Mouse (Mus musculus) kidney, adult 2 months (tissue): ENCODE measurements around the gene Pdpk1. TPM values are rescaled to one million over a fixed set of nuclear protein-coding genes. Genes with fewer than 3 reads are reported as not detected.

Experiments used
- DNase-seq: peaks from one replicate; pipeline ENCODE4 v3.0.0; 2021
- H3K27ac ChIP-seq: fragments of 200-500 bp; 2 replicates; pipeline ENCODE4 v1.5.1; 2012; ENCODE audit warnings: low read depth, low read length, control low read depth, inconsistent platforms; ENCODE audit not compliant: insufficient read depth
- H3K27me3 ChIP-seq: fragments of 200-500 bp; replicated peaks from 2 replicates; pipeline ENCODE4 v1.6.1; 2012; ENCODE audit warnings: mild to moderate bottlenecking, moderate library complexity, low read length, inconsistent platforms; ENCODE audit not compliant: control insufficient read depth, insufficient read depth
- H3K36me3 ChIP-seq: fragments of 200-500 bp; 2 replicates; pipeline ENCODE4 v1.6.1; 2012; ENCODE audit warnings: mild to moderate bottlenecking, moderate library complexity, low read length, inconsistent platforms; ENCODE audit not compliant: control insufficient read depth, insufficient read depth
- H3K4me1 ChIP-seq: fragments of 200-500 bp; 2 replicates; pipeline ENCODE4 v1.6.1; 2011; ENCODE audit warnings: low read length; ENCODE audit not compliant: control insufficient read depth, insufficient read depth
- H3K4me3 ChIP-seq: fragments of 200-500 bp; 2 replicates; pipeline ENCODE4 v1.5.1; 2011; ENCODE audit warnings: mild to moderate bottlenecking, low read depth, low read length, control low read depth; ENCODE audit not compliant: insufficient read depth
- CTCF ChIP-seq: fragments of 200-500 bp; conservative IDR thresholded peaks from 2 replicates; pipeline ENCODE4 v1.5.1; 2011; ENCODE audit warnings: low read depth, mild to moderate bottlenecking, control low read depth, low read length, moderate library complexity, mixed read lengths; ENCODE audit not compliant: insufficient read depth, insufficient read length
- POLR2A ChIP-seq: fragments of 200-500 bp; IDR thresholded peaks from one replicate; pipeline ENCODE4 v1.6.1; 2011; ENCODE audit warnings: low read depth, low read length, control low read depth
- WGBS: fragments of 180-500 bp; shearing (Covaris S2); methylation state at CpG from one replicate; pipeline ENCODE4 v1.1.7; 2018; 5-methylcytosine and 5-hydroxymethylcytosine counted together
- polyA plus RNA-seq: library from polyadenylated mRNA; depleted of rRNA; stranded (reverse); fragments of >200 nt; gene quantifications from 2 replicates; pipeline ENCODE4 v1.2.3, GENCODE M21; 2012

Pdpk1 gene
- polyA plus RNA-seq, 1 experiment = 17.1 TPM

DNA sequence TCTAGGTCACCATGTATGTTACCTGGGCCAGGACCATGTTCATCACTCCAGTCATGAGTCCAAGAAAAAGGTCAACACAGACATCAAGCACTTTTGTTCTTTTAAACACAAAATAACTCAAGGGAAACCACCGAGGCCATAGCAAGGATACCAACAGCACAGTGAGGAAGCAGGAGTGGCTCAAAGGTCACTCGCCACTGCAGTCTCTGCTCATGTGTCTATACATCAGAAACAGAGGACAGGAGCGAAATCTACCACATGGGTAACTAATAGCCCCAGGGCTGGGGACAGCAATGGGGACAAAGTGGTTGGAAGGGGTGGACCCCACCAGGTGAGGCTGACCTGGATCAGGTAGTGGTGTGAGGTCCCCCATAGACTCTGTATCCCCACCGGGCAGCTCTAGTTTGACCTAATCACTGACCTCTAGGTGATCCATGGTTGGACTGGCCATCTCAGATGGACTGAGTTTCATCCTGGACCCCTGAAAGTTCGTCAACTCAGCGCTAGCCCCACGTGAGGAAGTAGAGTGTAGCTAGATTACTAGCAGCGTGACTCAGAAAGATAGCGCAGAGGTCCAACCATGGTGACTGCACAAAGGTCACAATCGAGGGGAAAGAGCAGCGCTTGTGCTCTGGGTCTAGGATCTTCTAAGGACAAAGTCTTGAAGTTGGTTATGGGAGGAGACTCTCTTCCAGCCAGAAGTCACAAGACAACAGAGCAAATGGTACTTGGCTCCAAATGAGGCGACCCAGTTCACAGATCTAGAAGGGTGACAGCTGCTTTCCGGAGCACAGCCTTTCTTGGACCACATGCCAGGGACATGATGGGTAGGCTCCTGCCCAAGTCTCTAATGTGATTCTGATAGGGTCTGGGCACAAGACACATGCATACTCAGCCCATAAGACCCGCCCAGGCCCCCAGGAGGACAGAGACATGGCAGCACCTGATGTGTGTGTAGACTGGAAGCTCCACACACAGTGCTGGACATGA, 93.8 kb downstream of the Pdpk1 start:
- TF ChIP-seq CTCF (no peak), POLR2A (no peak)
- H3K4me3 ChIP-seq = no peak overlapping the region
- H3K27me3 ChIP-seq = no peaks in the 10 kb centered on the region
- no peak overlapping the region for H3K27ac ChIP-seq
- WGBS = 76% methylated on average over 14 of the region's 14 CpGs
- no peaks in the 10 kb centered on the region for H3K36me3 ChIP-seq
- H3K4me1 ChIP-seq = no peaks in the 10 kb centered on the region
- peak; percentile 47 for DNase-seq

DNA sequence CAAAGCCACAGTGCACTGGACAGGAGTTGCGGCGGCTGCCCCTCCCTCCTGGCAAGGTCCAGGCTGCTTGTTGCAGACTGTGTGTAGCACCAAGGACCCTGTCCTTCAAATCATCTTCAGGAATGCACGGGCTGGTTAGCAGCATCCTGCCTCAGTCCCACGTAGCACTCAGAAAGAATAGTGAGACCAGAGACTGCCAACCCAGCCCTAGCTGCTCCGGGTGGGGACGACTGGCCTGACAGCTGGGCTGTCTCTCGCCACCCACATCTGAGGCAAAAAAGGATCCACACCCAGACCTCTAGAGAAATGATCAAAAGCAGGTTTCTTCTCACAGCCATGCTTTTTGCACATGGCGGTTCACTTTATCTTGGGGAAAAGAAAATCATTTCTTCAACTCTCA, 101.7 kb downstream of the Pdpk1 start:
- Histone ChIP-seq H3K27me3 (no peaks in the 10 kb centered on the region), H3K36me3 (no peaks in the 10 kb centered on the region), H3K4me1 (no peaks in the 10 kb centered on the region), H3K27ac (no peak overlapping the region), H3K4me3 (no peak overlapping the region)
- TF ChIP-seq CTCF (no peak), POLR2A (no peak)
- 90% methylated on average over 8 of the region's 8 CpGs for WGBS
- DNase-seq = no peak

DNA sequence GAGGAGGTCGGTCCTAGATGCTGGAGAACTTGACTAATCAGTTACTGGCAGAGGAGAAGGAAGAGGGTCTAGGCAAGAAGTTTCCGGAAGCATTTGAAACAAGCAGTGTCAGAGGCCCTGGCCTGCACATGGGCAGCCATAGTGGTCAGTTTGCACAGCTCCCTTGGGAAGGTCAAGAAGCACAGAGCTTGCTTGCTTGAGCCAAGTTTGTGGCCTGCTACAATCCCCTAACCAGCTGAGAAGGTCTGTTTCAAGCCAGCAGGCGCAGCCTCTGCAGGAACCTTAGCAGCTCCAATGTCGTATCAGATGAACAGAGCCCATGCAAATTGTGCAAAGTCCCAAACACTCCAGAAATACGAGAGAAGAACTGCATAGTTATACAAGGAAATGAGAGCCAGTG, 102.7 kb downstream of the Pdpk1 start:
- Histone ChIP-seq H3K27ac (no peak overlapping the region), H3K4me3 (no peak overlapping the region), H3K27me3 (no peaks in the 10 kb centered on the region), H3K36me3 (no peaks in the 10 kb centered on the region), H3K4me1 (no peaks in the 10 kb centered on the region)
- TF ChIP-seq CTCF (no peak), POLR2A (no peak)
- peak; percentile 32 for DNase-seq
- WGBS = 75% methylated on average over 5 of the region's 5 CpGs

DNA sequence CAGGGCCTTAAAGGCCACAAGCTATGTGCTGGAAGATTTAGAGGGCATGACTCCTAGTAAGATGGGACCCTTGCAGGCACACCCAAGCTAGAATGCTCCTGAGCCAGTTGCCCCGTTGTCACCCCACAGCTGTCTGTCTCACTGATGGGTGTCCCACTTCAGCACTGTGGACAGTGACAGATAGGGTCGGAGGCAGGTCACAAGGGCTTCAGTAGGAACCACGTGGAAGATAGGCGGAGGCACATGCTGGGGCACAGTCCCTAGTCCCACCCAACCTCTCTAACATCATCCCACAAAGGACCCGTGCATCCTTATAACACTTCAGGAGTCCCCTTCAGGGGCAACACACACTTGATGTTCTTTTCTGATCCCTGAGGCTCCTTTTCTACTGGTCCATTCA, 104.7 kb downstream of the Pdpk1 start:
- DNase-seq = no peak
- TF ChIP-seq POLR2A (no peak), CTCF (no peak)
- H3K4me1 ChIP-seq = no peaks in the 10 kb centered on the region
- H3K36me3 ChIP-seq = no peaks in the 10 kb centered on the region
- no peak overlapping the region for H3K4me3 ChIP-seq
- no peaks in the 10 kb centered on the region for H3K27me3 ChIP-seq
- no peak overlapping the region for H3K27ac ChIP-seq
- 35% methylated on average over 5 of the region's 5 CpGs for WGBS

DNA sequence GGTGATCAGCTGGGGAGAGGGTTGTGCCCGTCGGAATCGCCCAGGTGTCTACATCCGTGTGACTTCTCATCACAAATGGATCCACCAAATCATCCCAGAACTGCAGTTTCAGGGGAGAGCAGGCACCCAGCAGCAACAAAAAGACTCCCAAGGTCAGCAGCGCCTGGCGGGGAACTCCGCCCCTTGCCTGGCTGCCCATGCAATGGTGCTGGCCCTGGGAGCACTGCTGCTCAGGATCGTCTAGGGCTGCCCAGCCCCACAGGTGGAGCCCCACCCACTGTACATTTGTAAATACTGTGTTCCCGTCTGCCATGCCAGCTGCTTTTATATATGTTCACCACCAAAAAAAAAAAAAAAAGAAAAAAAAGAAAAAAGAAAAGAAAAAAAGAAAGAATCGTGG, 105.1 kb downstream of the Pdpk1 start:
- 79% methylated on average over 10 of the region's 10 CpGs for WGBS
- TF ChIP-seq CTCF (no peak), POLR2A (no peak)

DNA sequence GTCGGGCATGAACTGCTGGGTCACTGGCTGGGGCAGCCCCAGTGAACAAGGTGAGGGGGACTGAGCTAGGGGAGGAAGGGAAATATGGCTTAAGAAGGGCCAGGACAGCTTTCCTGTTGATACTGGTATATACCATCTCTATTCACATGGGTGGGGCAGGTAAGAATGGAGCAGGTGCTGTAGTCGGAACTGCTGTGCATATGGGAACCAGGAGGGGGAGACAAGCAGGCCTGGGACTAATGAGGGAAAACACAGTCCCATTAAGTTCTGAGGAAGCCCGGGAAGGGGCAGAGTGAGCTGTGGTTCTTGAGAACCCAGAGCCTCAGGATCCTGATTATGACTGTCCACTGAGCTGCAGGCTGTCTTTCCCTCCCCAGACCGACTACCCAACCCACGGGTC, 106.2 kb downstream of the Pdpk1 start:
- Histone ChIP-seq H3K4me3 (no peak overlapping the region), H3K27me3 (no peaks in the 10 kb centered on the region), H3K27ac (no peak overlapping the region), H3K4me1 (no peaks in the 10 kb centered on the region), H3K36me3 (no peaks in the 10 kb centered on the region)
- TF ChIP-seq POLR2A (no peak), CTCF (no peak)
- 39% methylated on average over 5 of the region's 5 CpGs for WGBS
- no peak for DNase-seq

More for the DNA sequence above, 105.1 kb downstream of the Pdpk1 start:
- Histone ChIP-seq H3K36me3 (no peaks in the 10 kb centered on the region), H3K27ac (no peak overlapping the region), H3K4me3 (no peak overlapping the region), H3K4me1 (no peaks in the 10 kb centered on the region), H3K27me3 (no peaks in the 10 kb centered on the region)
- DNase-seq = no peak

DNA sequence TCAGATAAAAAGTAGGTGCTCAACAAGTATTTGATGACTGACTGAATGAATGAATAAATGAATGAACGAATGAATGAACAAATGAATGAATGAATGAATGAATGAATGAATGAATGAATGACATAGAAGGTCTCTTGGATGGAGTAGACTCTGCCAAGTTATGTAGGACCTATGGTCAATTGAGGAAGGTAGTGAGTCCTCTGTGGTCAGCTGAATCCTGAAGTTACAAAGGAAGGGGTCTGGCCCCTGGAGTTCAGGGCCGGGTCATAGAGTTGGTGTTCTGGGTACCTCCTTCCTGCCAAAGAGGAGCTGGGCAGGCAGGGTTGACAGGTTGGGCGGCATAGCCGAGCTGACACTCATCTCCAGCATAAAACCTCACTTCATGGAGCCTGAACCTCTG, 112.9 kb downstream of the Pdpk1 start, which contains the start of gene Prss27:
TSS of gene Prss27 (plus strand) at position 301 of the 400 bp plus-strand sequence.
- no peak for DNase-seq
- no peak within 1 kb of the TSS for H3K27ac ChIP-seq
- no peaks in the 10 kb centered on the region for H3K36me3 ChIP-seq
- H3K4me3 ChIP-seq = no peak within 1 kb of the TSS
- no peaks in the 10 kb centered on the region for H3K27me3 ChIP-seq
- WGBS = 65% methylated on average over 4 of the region's 4 CpGs
- no peak for TF ChIP-seq POLR2A
- no peak for TF ChIP-seq CTCF
- no peaks in the 10 kb centered on the region for H3K4me1 ChIP-seq
